In genomic region chr2:174058316-174058939, GRCm38 (mm10) we compare ENCODE assay signal across 14 mouse cellular contexts. TPM values are rescaled to one million over a fixed set of nuclear protein-coding genes. Genes with fewer than 3 reads are reported as not detected.
DNase-seq lines count a peak whose midpoint lies in the region; ATAC-seq lines count a peak whose summit lies in the region.
"Had no signal": no experiment of that assay in that cellular context is flagged by ENCODE, and none has a peak within 500 bp of the region (broad histone marks: within the 10 kb centered on the region; RNA-seq: fewer than 3 reads in every experiment).

No protein-coding gene starts in this region.

- peak; percentile 61 for DNase-seq in heart, embryonic 10.5 days (ENCODE audit: low spot score)
- DNase-seq in heart, postnatal 36 days = no peak
- DNase-seq in 3T3-L1 (ENCODE audit: low read depth, low spot score) = peak; percentile 42
- peak; percentile 85 to 88 for DNase-seq in kidney, postnatal 36 days
- no peak for DNase-seq in yolk sac, embryonic 10.5 days (ENCODE audit: low spot score)
- no peak for DNase-seq in spleen, postnatal 10 days (ENCODE audit: low spot score in 2 of 2)
- DNase-seq in left cerebral cortex, postnatal 10 days (ENCODE audit: extremely low spot score in 1 of 2, low spot score in 2 of 2) = no peak
- DNase-seq: cerebellum, adult 8-10 months; layer of hippocampus, adult 9-11 months; thymus, adult 2 months had no signal

- no peak overlapping the region for H3K9ac ChIP-seq in embryonic facial prominence, embryonic 15.5 days
- H3K9ac ChIP-seq: hindbrain, embryonic 14.5 days; liver, embryonic 12.5 days had no signal

- peaks cover 14% of the 10 kb centered on the region; the same call in 1 of the 2 replicates for H3K4me1 ChIP-seq in heart, embryonic 10.5 days
- peaks cover 28% of the 10 kb centered on the region for H3K4me1 ChIP-seq in embryonic facial prominence, embryonic 15.5 days
- H3K4me1 ChIP-seq: liver, embryonic 12.5 days had no signal

- H3K27me3 ChIP-seq in heart, embryonic 10.5 days (ENCODE audit: insufficient read depth, poor library complexity, severe bottlenecking) = no peaks in the 10 kb centered on the region
- H3K27me3 ChIP-seq in embryonic facial prominence, embryonic 15.5 days = no peaks in the 10 kb centered on the region
- H3K27me3 ChIP-seq: liver, embryonic 12.5 days had no signal

- H3K27ac ChIP-seq in heart, embryonic 10.5 days = no peak overlapping the region
- peak overlapping the region; percentile 86 for H3K27ac ChIP-seq in embryonic facial prominence, embryonic 15.5 days (replicated peaks)
- H3K27ac ChIP-seq: hindbrain, embryonic 14.5 days; liver, embryonic 12.5 days had no signal

- WGBS in heart, embryonic 10.5 days = 73% methylated on average over 8 of the region's 8 CpGs
- WGBS in embryonic facial prominence, embryonic 15.5 days = 45% methylated on average over 8 of the region's 8 CpGs

- no peak overlapping the region for H3K4me3 ChIP-seq in heart, embryonic 10.5 days
- H3K4me3 ChIP-seq in embryonic facial prominence, embryonic 15.5 days (replicated peaks) = no peak overlapping the region
- H3K4me3 ChIP-seq: liver, embryonic 12.5 days had no signal

- H3K4me2 ChIP-seq in embryonic facial prominence, embryonic 15.5 days (replicated peaks) = no peak overlapping the region
- H3K4me2 ChIP-seq: hindbrain, embryonic 14.5 days; liver, embryonic 12.5 days had no signal

- no peaks in the 10 kb centered on the region for H3K36me3 ChIP-seq in heart, embryonic 10.5 days
- no peaks in the 10 kb centered on the region for H3K36me3 ChIP-seq in embryonic facial prominence, embryonic 15.5 days
- H3K36me3 ChIP-seq: liver, embryonic 12.5 days had no signal

- ATAC-seq in embryonic facial prominence, embryonic 15.5 days (ENCODE audit: insufficient number of reproducible peaks, low FRiP score, low TSS enrichment, low read depth) = peak; percentile 86
- ATAC-seq: CD4-positive, CD25-positive, alpha-beta regulatory T cell, adult 4 months; liver, embryonic 12.5 days had no signal

- no peaks in the 10 kb centered on the region for H3K9me3 ChIP-seq in heart, embryonic 10.5 days
- no peaks in the 10 kb centered on the region for H3K9me3 ChIP-seq in embryonic facial prominence, embryonic 15.5 days (replicated peaks)
- H3K9me3 ChIP-seq: liver, embryonic 12.5 days had no signal

- intact Hi-C loops in heart, postnatal 36 days (cut with DNase I) = no loop called here
- intact Hi-C loops in left cerebral cortex, postnatal 10 days (cut with DNase I) = no loop called here

RNA-seq across cellular contexts. Expression of gene Stx16, which starts 17.7 kb away (rescaled TPM):
- polyA plus RNA-seq in heart, embryonic 10.5 days (2016; fragmentation: Nextera tagmentation; extraction: Ambion mirVana) = 10.1 and 11.9 TPM in 2 replicates
- total RNA-seq in heart, postnatal 36 days (2021) = 10 to 100 TPM; 20.5 to 23.7 TPM
- 11.8 and 13.4 TPM in 2 replicates for polyA plus RNA-seq in embryonic facial prominence, embryonic 15.5 days (2015; fragmentation: Nextera tagmentation; extraction: Ambion mirVana)
- total RNA-seq in left cerebral cortex, postnatal 10 days (2021) = 10 to 100 TPM; 36.0 to 37.3 TPM

RNA-seq across cellular contexts. Expression of gene Npepl1, which starts 51.7 kb away (rescaled TPM):
- 51.6 and 53.6 TPM in 2 replicates for polyA plus RNA-seq in heart, embryonic 10.5 days (2016; fragmentation: Nextera tagmentation; extraction: Ambion mirVana)
- 10 to 100 TPM; 71.2 to 75.8 TPM for total RNA-seq in heart, postnatal 36 days (2021)
- 66.8 and 74.4 TPM in 2 replicates for polyA plus RNA-seq in embryonic facial prominence, embryonic 15.5 days (2015; fragmentation: Nextera tagmentation; extraction: Ambion mirVana)
- total RNA-seq in left cerebral cortex, postnatal 10 days (2021) = 10 to 100 TPM; 14.3 to 15.1 TPM

Comparison
In these comparisons a context has a peak if more than half of its experiments do, and no peak if none do; other contexts are left out.
1. DNase-seq: peak in heart, embryonic 10.5 days (single experiment), 3T3-L1 (single experiment) and kidney, postnatal 36 days (2 of 2); none in heart, postnatal 36 days (0 of 2), yolk sac, embryonic 10.5 days (single experiment), spleen, postnatal 10 days (0 of 2) and left cerebral cortex, postnatal 10 days (0 of 2).
2. RNA of gene Npepl1, which starts 51.7 kb away (total RNA-seq): 71.2 to 75.8 TPM in heart, postnatal 36 days; 14.3 to 15.1 TPM in left cerebral cortex, postnatal 10 days; every median in the first group is over 4 times any median in the second.